Mouse (Mus musculus) lung, postnatal 0 days (tissue): ENCODE results near the gene Synrg. TPM values are rescaled to one million over a fixed set of nuclear protein-coding genes. Genes with fewer than 3 reads are reported as not detected.

Experiments
- ATAC-seq: fragments of 200-750 bp; cut with Nextera tagmentation; 2 replicates; pipeline ENCODE4 v1.8.0; 2017; ENCODE audit warnings: moderate library complexity
- DNase-seq: peaks from one replicate; pipeline ENCODE4 v3.0.0-alpha.2; 2016; ENCODE audit warnings: low spot score
- H3K27ac ChIP-seq: fragments of 300-500 bp; sonication (generic); 2 replicates; pipeline ENCODE4 v1.5.1; 2014; ENCODE audit warnings: antibody characterized with exemption, mild to moderate bottlenecking, low read length, mixed read lengths
- H3K27me3 ChIP-seq: fragments of 300-500 bp; sonication (generic); replicated peaks from 2 replicates; pipeline ENCODE4 v1.6.1; 2014; ENCODE audit warnings: low read length, mixed read lengths; ENCODE audit not compliant: insufficient read depth
- H3K36me3 ChIP-seq: fragments of 300-500 bp; sonication (generic); 2 replicates; pipeline ENCODE4 v1.6.1; 2014; ENCODE audit warnings: low read length, mixed read lengths; ENCODE audit not compliant: insufficient read depth
- H3K4me1 ChIP-seq: fragments of 300-500 bp; sonication (generic); 2 replicates; pipeline ENCODE4 v1.6.1; 2014; ENCODE audit warnings: antibody characterized with exemption, low read depth, low read length, mixed read lengths; ENCODE audit not compliant: insufficient read depth
- H3K4me2 ChIP-seq: fragments of 300-500 bp; sonication (generic); replicated peaks from 2 replicates; pipeline ENCODE4 v1.6.1; 2014; ENCODE audit warnings: low read depth, mild to moderate bottlenecking, low read length, moderate library complexity, mixed read lengths
- H3K4me3 ChIP-seq: fragments of 300-500 bp; sonication (generic); 2 replicates; pipeline ENCODE4 v1.5.1; 2014; ENCODE audit warnings: low read depth, low read length
- H3K9ac ChIP-seq: fragments of 300-500 bp; sonication (generic); replicated peaks from 2 replicates; pipeline ENCODE4 v1.6.1; 2014; ENCODE audit warnings: low read depth, mild to moderate bottlenecking
- H3K9me3 ChIP-seq: fragments of 300-500 bp; sonication (generic); 2 replicates; pipeline ENCODE4 v1.6.1; 2016; ENCODE audit warnings: low read length, mixed read lengths
- CTCF ChIP-seq: IDR thresholded peaks from 2 replicates; pipeline ENCODE4 v1.5.1; 2016; ENCODE audit warnings: antibody characterized with exemption, mild to moderate bottlenecking
- EP300 ChIP-seq: IDR thresholded peaks from 2 replicates; pipeline ENCODE4 v1.6.1; 2016; ENCODE audit warnings: antibody characterized with exemption, mild to moderate bottlenecking, control low read depth
- WGBS: fragments of 180-500 bp; shearing (Covaris S2); extraction: QIAGEN DNeasy Blood & Tissue Kit; methylation state at CpG from one replicate; pipeline ENCODE4 v1.1.7; 2014; 5-methylcytosine and 5-hydroxymethylcytosine counted together
- polyA plus RNA-seq: library from polyadenylated mRNA; unstranded; fragments of >200 nt; fragmentation: Nextera tagmentation; extraction: Ambion mirVana; gene quantifications from 2 replicates; pipeline ENCODE4 v1.2.1, GENCODE M21; 2015

The Synrg gene
- polyA plus RNA-seq, 1 experiment from 2014 or later = 7.4 TPM

DNA sequence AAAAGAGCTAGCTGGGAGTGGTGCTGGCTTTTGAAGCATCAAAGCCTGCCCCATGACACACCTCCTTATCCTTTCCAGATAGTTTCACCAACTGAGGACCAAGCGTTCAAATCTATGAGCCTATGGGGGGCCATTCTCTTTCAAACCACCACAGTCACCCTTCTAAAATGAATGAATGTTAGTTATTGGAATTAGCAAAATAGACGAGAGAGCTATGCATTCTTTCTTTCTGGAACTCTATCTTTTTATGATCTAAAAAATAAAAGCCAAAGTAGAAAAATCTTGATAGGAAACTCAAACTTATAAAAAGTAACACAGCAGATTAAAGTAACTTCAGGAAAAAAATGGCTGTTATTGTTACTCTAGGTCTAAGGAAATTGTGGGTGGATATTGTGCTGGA lies 13.6 kb downstream of the Synrg start:
- WGBS = 88% methylated on average over 2 of the region's 2 CpGs
- Histone ChIP-seq H3K4me3 (no peak overlapping the region), H3K36me3 (peaks cover 27% of the 10 kb centered on the region), H3K4me1 (no peaks in the 10 kb centered on the region), H3K27me3 (no peaks in the 10 kb centered on the region), H3K9me3 (no peaks in the 10 kb centered on the region), H3K4me2 (no peak overlapping the region), H3K9ac (no peak overlapping the region), H3K27ac (no peak overlapping the region)
- DNase-seq = no peak
- no peak for ATAC-seq
- TF ChIP-seq EP300 = no peak
- TF ChIP-seq CTCF = no peak

DNA sequence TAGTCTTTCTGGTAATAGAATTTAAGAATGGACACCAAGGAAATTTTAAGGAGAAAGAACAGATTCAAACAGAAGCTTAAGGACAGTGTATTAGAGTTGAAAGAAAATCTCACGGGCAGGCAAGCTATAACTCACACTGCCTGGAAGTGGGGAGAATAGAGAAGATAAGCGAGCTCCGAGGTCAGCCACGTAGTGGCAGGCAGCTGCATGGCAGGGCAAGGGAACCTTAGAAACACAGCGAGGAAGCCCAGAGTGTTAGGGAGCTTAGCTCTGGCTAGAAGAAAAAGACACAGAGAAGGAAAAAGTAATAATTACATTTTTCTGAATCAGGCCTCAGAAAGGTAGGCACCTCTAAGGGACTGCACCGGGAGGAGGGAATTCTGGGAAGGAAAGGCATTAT lies 15.8 kb downstream of the Synrg start:
- ATAC-seq = no peak
- H3K4me3 ChIP-seq = no peak overlapping the region
- H3K36me3 ChIP-seq = peaks cover 23% of the 10 kb centered on the region
- no peaks in the 10 kb centered on the region for H3K4me1 ChIP-seq
- 83% methylated on average over 6 of the region's 6 CpGs for WGBS
- H3K9ac ChIP-seq = no peak overlapping the region
- no peak for DNase-seq
- TF ChIP-seq EP300 = no peak
- no peak for TF ChIP-seq CTCF
- no peak overlapping the region for H3K27ac ChIP-seq
- H3K27me3 ChIP-seq = no peaks in the 10 kb centered on the region
- no peak overlapping the region for H3K4me2 ChIP-seq
- H3K9me3 ChIP-seq = no peaks in the 10 kb centered on the region

DNA sequence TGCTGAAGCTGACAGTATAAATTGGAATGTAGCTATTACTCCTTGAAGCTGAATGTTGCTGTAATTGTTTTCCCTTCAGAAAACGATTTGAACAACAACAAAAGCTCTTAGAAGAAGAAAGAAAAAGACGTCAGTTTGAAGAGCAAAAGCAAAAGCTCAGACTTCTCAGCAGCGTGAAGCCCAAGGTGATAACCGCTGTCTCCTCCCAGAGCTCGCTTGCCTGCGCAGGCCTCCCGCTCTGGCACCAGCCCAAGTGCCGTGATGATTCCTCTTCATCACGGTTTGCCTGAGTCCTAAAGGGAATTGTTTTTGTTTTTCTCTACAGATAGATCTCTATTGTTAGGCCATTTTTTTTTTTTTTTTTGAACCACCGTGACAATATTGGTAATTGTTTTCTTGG lies 17.1 kb downstream of the Synrg start:
- no peaks in the 10 kb centered on the region for H3K4me1 ChIP-seq
- H3K4me3 ChIP-seq = no peak overlapping the region
- peaks cover 28% of the 10 kb centered on the region for H3K36me3 ChIP-seq
- no peaks in the 10 kb centered on the region for H3K27me3 ChIP-seq
- no peak overlapping the region for H3K9ac ChIP-seq
- DNase-seq (no peak), ATAC-seq (no peak)
- no peak overlapping the region for H3K4me2 ChIP-seq
- no peak for TF ChIP-seq EP300
- no peak for TF ChIP-seq CTCF
- H3K9me3 ChIP-seq = no peaks in the 10 kb centered on the region
- H3K27ac ChIP-seq = no peak overlapping the region
- WGBS = 74% methylated on average over 10 of the region's 10 CpGs

DNA sequence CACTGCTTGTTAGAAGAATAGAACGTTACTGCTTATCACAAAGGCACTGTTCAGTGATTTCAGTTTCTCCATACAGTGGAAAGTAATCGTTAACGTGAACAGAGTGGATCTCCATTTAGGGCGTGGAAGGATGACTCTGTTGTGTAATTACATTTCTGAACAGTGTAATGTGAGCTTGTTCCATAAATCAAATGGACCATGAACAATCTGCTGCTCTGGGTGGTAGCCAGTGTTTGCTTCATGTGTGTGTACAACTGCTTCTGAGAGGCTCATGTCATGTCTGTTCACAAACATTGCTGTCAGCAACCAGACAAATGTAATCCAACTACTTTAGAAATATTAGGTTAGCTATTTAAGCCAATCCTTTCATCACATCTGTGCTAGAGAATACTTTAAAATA lies 27.5 kb downstream of the Synrg start:
- WGBS = 61% methylated on average over 4 of the region's 4 CpGs
- Histone ChIP-seq H3K4me1 (no peaks in the 10 kb centered on the region), H3K27ac (no peak overlapping the region), H3K4me2 (no peak overlapping the region), H3K4me3 (no peak overlapping the region), H3K27me3 (no peaks in the 10 kb centered on the region), H3K9ac (no peak overlapping the region), H3K36me3 (peaks cover 32% of the 10 kb centered on the region; the same call in 1 of the 2 replicates), H3K9me3 (no peaks in the 10 kb centered on the region)
- DNase-seq (peak; percentile 20), ATAC-seq (no peak)
- TF ChIP-seq CTCF (no peak), EP300 (no peak)

DNA sequence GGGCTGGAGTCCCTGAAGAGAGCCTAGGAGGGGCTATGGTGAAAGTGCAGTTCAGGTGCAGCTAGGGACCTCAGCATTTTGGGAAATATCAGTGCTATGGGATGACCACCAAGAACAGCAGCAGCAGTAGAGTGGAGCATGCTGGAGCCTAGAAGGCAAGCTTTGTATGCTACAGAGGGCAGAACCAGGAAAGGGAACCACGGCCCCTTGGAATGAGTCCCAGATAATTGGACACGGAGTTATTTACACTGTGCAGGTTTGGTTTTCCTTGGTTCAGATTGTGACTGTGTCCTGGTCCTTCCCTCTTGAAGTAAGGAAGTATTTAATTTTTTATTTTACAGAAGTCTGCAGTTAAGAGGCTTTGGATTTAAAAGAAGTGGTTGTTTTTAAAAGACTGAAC lies 29.2 kb downstream of the Synrg start:
- DNase-seq (peak; percentile 13), ATAC-seq (peak; percentile 30; the same call in 1 of the 2 replicates)
- Histone ChIP-seq H3K36me3 (peaks cover 24% of the 10 kb centered on the region), H3K4me3 (no peak overlapping the region), H3K27ac (no peak overlapping the region), H3K9ac (no peak overlapping the region), H3K4me1 (no peaks in the 10 kb centered on the region), H3K9me3 (no peaks in the 10 kb centered on the region), H3K4me2 (no peak overlapping the region), H3K27me3 (no peaks in the 10 kb centered on the region)
- TF ChIP-seq CTCF = no peak
- 0 out of 2 replicates have a peak, but pooled peaks have one; percentile 7 for TF ChIP-seq EP300
- WGBS = 19% methylated on average over 2 of the region's 2 CpGs

DNA sequence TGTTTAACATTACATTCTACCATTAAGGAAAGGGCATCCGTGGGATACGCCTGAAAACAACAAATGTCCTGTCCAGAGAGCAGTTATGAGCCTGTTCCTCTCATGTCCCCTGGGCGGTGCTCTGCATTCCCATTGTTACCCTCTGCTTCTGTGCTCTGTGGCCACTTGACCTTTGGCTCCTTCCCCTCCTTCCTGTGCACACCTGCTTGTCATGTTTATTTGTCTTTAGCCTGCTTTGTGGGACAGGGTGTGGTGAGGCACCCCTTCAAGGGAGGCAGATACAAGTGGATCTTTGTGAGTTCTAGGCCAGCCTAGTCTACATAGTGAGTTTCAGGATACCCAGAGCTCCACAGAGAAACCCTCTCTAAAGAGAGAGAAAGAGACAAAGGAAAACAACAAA lies 30.3 kb downstream of the Synrg start:
- no peak overlapping the region for H3K4me3 ChIP-seq
- TF ChIP-seq EP300 (no peak), CTCF (0 out of 2 replicates have a peak, but pooled peaks have one; percentile 1)
- H3K4me1 ChIP-seq = no peaks in the 10 kb centered on the region
- H3K27ac ChIP-seq = no peak overlapping the region
- no peak for ATAC-seq
- H3K9ac ChIP-seq = no peak overlapping the region
- H3K9me3 ChIP-seq = no peaks in the 10 kb centered on the region
- 75% methylated on average over 3 of the region's 3 CpGs for WGBS
- peaks cover 32% of the 10 kb centered on the region for H3K36me3 ChIP-seq
- no peak for DNase-seq
- no peak overlapping the region for H3K4me2 ChIP-seq
- H3K27me3 ChIP-seq = no peaks in the 10 kb centered on the region

DNA sequence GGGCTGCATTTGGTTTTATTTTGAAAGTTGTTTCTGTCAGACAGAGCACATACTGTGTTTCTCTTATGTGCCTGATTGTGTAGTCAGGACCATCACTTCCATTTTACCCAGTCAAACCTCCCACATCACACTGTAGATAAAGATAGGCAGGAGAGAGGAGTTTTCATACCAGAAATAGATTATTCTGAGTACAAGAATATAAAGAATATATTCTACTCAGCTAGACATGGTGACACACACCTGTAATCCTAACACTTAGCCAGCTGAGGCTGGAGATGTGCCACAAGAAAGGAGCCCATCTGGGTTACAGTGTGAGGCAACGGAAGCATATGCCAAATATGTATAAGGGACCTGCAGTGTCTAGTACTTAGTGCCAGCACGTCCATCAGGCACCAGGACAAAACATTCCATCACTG lies 31.3 kb downstream of the Synrg start:
- no peak for TF ChIP-seq CTCF
- TF ChIP-seq EP300 = no peak
- Histone ChIP-seq H3K4me2 (no peak overlapping the region), H3K9me3 (no peaks in the 10 kb centered on the region), H3K27ac (no peak overlapping the region), H3K27me3 (no peaks in the 10 kb centered on the region), H3K9ac (no peak overlapping the region), H3K36me3 (peaks cover 29% of the 10 kb centered on the region), H3K4me3 (no peak overlapping the region), H3K4me1 (no peaks in the 10 kb centered on the region)
- no peak for ATAC-seq
- WGBS = 81% methylated on average over 2 of the region's 2 CpGs
- no peak for DNase-seq
